Mouse (Mus musculus): ENCODE measurements around the gene Ccdc117. TPM values are rescaled to one million over a fixed set of nuclear protein-coding genes. Genes with fewer than 3 reads are reported as not detected.

Gene Ccdc117
- polyA plus RNA-seq, 1 experiment from 2014 or later = 11.4 TPM

DNA sequence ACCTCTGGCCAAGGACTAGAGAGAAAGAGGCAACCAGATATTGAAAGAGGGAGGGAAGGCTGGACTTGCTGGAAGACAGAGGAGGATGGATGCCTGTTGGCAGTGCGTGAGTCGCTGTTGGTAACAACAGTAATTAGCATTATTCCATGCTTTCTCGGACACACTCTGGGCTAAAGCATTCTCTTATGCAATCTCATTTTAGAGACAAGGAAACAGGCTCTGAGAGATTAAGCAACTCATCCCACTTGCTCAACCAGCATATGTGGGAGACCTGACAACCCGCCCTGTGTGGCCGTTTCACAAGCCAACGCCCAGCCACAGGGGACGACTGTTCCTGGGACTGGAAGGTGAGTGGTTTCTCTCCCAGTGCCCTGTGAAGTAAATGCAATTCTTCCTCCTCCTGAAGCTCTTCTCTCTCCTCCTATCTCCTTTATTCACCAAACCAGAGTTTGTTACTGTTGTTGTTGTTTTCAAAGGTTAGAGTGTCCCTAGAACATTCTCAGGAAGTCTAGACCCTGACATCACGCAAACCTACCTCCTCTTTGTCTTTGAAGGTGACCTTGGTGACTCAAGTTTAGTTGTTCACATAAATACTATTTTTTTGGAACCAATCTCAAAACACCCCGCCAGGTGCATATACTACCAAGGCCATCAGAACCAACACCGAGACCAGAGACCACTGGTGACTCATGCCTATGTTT, 39.5 kb downstream of the Ccdc117 start:
- no peaks in the 10 kb centered on the region for H3K9me3 ChIP-seq (ENCODE audit: control insufficient read depth, low read length)
- no peak for DNase-seq (ENCODE audit: low spot score)
- no peak overlapping the region for H3K27ac ChIP-seq
- 84% methylated on average over 10 of the region's 10 CpGs for WGBS
- H3K4me2 ChIP-seq (replicated peaks) = no peak overlapping the region
- no peaks in the 10 kb centered on the region for H3K27me3 ChIP-seq (ENCODE audit: control insufficient read depth, insufficient read depth, low read length)
- ATAC-seq (ENCODE audit: low FRiP score) = no peak
- no peak overlapping the region for H3K9ac ChIP-seq
- no peak overlapping the region for H3K4me3 ChIP-seq (replicated peaks; ENCODE audit: low read length)
- H3K4me1 ChIP-seq (replicated peaks; ENCODE audit: control insufficient read depth, insufficient read depth, low read length) = no peaks in the 10 kb centered on the region
- H3K36me3 ChIP-seq (replicated peaks; ENCODE audit: control insufficient read depth, insufficient read depth) = no peaks in the 10 kb centered on the region

DNA sequence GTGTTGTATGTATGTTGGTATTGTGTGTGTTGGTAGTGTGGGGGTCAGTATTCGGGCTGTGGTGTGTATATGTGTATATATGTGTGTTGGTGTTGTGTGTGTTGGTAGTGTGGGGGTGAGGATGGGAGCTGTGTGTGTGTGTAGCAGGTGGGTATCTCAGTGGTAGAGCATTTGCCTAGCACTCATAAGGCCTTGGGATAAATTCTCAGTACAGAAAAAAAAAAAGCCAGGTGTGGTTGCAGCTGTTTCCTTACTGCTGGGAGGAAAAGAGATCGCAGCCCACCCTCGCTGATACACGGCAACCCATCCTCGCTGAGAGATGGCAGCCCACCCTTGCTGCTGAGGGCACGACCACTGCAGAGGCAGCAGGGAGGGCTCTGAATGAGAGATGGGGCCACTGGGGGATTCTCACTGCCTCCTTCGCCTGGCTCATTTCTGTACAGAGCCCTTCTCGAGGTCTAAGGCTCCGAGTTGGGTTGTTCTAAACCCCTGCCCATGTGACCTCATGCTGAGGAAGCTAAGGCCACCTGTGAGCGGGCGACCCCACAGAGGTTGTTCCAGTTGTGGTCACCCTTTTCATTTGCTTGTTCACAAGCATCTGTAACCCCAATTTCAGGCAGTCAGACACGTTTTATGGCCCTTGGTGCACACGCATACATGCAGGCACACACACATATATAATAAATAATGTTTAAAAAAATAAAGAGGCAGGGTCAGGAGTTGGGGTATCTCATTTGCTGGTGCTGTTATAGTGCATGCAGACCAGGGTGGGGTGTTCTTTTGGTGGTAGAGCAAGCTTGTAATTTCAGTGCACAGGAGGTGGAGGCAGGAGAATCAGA, 40.9 kb downstream of the Ccdc117 start:
- DNase-seq (ENCODE audit: low spot score) (no peak), ATAC-seq (ENCODE audit: low FRiP score) (no peak)
- H3K4me1 ChIP-seq (replicated peaks; ENCODE audit: control insufficient read depth, insufficient read depth, low read length) = no peaks in the 10 kb centered on the region
- 80% methylated on average over 13 of the region's 13 CpGs for WGBS
- H3K9ac ChIP-seq = no peak overlapping the region
- H3K4me2 ChIP-seq (replicated peaks) = no peak overlapping the region
- H3K36me3 ChIP-seq (replicated peaks; ENCODE audit: control insufficient read depth, insufficient read depth) = no peaks in the 10 kb centered on the region
- H3K4me3 ChIP-seq (replicated peaks; ENCODE audit: low read length) = no peak overlapping the region
- H3K27ac ChIP-seq = no peak overlapping the region
- H3K9me3 ChIP-seq (ENCODE audit: control insufficient read depth, low read length) = no peaks in the 10 kb centered on the region
- H3K27me3 ChIP-seq (ENCODE audit: control insufficient read depth, insufficient read depth, low read length) = no peaks in the 10 kb centered on the region

DNA sequence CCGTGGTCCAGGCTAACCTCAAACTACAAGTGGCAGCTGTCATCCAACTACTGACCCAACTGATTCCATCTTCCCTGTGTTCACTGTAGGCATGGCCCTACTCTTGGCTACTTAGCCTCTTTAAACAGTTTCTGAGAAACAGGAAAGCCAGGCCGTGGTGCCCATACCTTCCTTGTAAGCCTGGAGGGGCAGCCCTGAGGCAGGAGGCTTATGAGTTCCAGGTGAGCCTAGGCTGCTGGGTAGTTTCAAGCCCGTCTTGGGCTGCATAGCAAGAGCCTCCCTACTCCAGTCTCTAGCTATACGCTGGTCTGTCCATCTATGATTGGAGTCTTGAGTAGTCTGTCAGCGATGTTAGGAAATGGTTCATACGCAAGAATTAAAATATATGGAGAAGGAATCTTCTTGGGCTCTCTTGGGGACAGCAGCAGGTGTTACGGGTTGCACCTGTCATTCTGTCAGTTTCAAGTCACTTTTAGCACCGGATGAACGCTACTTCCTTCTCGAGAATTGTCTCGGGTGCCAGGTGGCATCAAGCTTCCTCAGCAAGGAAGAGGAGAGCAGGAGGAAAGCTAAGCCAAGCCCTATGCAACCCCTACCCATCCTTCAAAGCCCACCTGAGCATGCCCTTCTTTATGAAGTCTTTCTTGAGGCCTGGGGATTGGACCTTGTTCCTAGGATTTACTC, 41.9 kb downstream of the Ccdc117 start:
- H3K4me1 ChIP-seq (replicated peaks; ENCODE audit: control insufficient read depth, insufficient read depth, low read length) = no peaks in the 10 kb centered on the region
- no peak for ATAC-seq (ENCODE audit: low FRiP score)
- H3K36me3 ChIP-seq (replicated peaks; ENCODE audit: control insufficient read depth, insufficient read depth) = no peaks in the 10 kb centered on the region
- H3K4me3 ChIP-seq (replicated peaks; ENCODE audit: low read length) = no peak overlapping the region
- no peak overlapping the region for H3K9ac ChIP-seq
- H3K9me3 ChIP-seq (ENCODE audit: control insufficient read depth, low read length) = no peaks in the 10 kb centered on the region
- no peaks in the 10 kb centered on the region for H3K27me3 ChIP-seq (ENCODE audit: control insufficient read depth, insufficient read depth, low read length)
- H3K27ac ChIP-seq = no peak overlapping the region
- H3K4me2 ChIP-seq (replicated peaks) = no peak overlapping the region
- 91% methylated on average over 11 of the region's 11 CpGs for WGBS
- no peak for DNase-seq (ENCODE audit: low spot score)

DNA sequence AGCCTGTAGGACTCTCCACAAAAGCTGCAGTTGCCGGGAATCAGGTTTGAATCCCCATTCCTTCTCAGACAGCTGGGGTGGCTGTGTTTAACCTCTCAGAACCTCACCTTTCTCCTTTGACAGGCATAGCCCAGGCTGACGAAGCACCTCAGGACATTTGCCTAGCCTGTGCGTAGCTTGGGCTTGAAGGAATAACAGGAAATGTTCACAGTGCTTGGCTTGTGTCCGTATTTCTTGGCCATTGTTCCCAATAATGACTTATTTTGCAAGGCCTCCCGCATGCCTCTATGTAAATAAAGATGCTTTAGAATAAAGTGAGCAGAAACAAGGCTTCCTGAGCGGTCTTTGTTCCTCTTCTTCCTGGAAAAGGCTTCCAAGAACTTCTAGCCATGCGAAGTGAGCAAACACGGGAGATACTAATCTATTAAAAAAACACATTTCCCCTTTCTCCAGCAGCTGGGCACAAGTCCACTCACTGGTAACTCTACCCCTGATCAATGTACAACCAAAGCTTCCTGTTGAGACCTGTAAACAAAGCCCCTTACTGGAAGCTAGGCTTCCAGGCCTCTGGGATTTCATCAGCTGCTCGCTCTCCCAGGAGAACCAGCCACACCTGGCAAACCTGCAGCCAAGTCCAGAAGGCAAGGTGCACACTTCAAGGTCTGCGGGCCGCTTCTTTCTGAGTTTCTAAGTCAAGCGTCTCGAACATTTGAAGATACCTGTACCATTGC, 42.9 kb downstream of the Ccdc117 start:
- Histone ChIP-seq H3K4me1 (replicated peaks; ENCODE audit: control insufficient read depth, insufficient read depth, low read length) (no peaks in the 10 kb centered on the region), H3K27ac (no peak overlapping the region), H3K9me3 (ENCODE audit: control insufficient read depth, low read length) (no peaks in the 10 kb centered on the region), H3K4me2 (replicated peaks) (no peak overlapping the region), H3K4me3 (replicated peaks; ENCODE audit: low read length) (no peak overlapping the region), H3K36me3 (replicated peaks; ENCODE audit: control insufficient read depth, insufficient read depth) (no peaks in the 10 kb centered on the region), H3K9ac (no peak overlapping the region), H3K27me3 (ENCODE audit: control insufficient read depth, insufficient read depth, low read length) (no peaks in the 10 kb centered on the region)
- ATAC-seq (ENCODE audit: low FRiP score) (no peak), DNase-seq (ENCODE audit: low spot score) (no peak)
- WGBS = 80% methylated on average over 13 of the region's 13 CpGs

DNA sequence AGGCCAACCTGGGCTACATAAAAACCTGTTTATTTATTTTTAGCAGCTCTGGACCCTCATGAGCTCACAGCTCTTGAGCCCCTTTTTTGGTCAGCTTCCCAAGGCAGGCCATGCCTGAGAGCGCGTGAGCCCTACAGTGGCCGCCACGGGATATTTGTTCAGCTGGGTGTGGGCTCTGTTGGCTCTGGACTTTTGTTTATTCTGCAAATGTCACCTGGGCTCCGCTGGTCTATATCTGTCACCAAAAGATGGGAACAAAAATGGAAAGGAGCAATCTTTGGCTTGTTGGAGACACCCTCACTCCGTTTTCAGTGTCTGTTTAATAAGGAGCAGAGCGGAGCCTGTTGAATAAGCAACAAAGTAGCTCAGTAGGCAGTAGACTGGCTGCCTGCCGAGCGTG, 43.6 kb downstream of the Ccdc117 start:
- Histone ChIP-seq H3K36me3 (replicated peaks; ENCODE audit: control insufficient read depth, insufficient read depth) (no peaks in the 10 kb centered on the region), H3K4me1 (replicated peaks; ENCODE audit: control insufficient read depth, insufficient read depth, low read length) (no peaks in the 10 kb centered on the region), H3K9me3 (ENCODE audit: control insufficient read depth, low read length) (no peaks in the 10 kb centered on the region), H3K4me3 (replicated peaks; ENCODE audit: low read length) (no peak overlapping the region), H3K27me3 (ENCODE audit: control insufficient read depth, insufficient read depth, low read length) (no peaks in the 10 kb centered on the region), H3K4me2 (replicated peaks) (no peak overlapping the region), H3K27ac (no peak overlapping the region), H3K9ac (no peak overlapping the region)
- 77% methylated on average over 9 of the region's 9 CpGs for WGBS
- no peak for DNase-seq (ENCODE audit: low spot score)
- ATAC-seq (ENCODE audit: low FRiP score) = no peak

DNA sequence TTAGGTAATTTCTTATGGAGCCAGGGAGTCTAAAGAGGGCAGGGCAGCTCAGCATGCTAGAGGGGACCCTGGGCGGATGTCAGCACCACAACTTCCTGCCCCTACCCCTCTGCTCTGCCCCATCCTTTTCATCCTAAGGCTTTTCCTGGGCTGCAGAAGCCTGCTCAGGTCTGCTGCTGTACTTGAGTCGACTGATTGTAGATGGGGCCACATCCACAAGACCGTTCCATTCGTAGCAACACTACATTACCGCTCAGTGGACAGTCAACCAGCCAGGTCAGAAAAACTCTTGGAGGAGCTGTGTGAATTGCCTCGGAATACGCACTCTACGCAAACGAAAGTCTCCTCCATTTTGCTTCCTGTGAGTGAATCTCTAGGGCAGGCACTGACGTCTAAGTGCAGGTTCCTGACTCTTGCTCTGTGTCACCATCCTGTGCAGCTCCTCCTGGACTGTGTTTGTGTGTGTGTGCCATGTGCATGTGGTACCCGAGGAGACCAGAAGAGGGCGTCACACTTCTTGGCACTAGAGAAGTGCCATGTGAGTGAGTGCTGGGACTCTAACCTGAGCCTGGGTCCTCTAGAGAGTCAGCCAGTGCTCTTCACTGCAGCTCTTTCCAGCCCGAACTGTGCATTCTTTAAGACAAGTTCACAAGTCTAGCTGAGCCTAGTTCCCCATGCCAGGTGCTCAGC, 45.3 kb downstream of the Ccdc117 start:
- Histone ChIP-seq H3K4me2 (replicated peaks) (no peak overlapping the region), H3K9me3 (ENCODE audit: control insufficient read depth, low read length) (no peaks in the 10 kb centered on the region), H3K4me3 (replicated peaks; ENCODE audit: low read length) (no peak overlapping the region), H3K27ac (no peak overlapping the region), H3K9ac (no peak overlapping the region), H3K36me3 (replicated peaks; ENCODE audit: control insufficient read depth, insufficient read depth) (no peaks in the 10 kb centered on the region), H3K27me3 (ENCODE audit: control insufficient read depth, insufficient read depth, low read length) (no peaks in the 10 kb centered on the region), H3K4me1 (replicated peaks; ENCODE audit: control insufficient read depth, insufficient read depth, low read length) (no peaks in the 10 kb centered on the region)
- no peak for ATAC-seq (ENCODE audit: low FRiP score)
- WGBS = 95% methylated on average over 13 of the region's 13 CpGs
- no peak for DNase-seq (ENCODE audit: low spot score)

DNA sequence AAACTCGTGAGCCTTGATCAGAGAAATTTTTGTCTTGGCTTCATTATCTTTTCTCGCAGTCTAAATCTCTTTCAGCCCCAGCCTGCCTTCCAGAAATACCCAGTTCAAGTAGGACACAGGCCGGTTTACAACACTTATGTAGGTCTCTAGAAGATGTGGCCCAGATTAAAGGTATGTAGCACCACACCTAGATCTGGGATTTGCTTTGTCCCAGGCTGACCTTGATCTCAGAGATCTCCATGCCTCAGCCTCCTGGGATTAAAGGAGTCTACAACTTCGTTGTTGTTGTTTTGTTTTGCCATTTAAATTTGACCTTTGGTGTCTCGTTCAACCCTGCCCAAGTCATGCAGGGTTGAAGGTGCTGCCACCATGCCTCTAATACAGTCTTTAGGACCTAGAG, 46.1 kb downstream of the Ccdc117 start:
- no peak for DNase-seq (ENCODE audit: low spot score)
- WGBS = 90% methylated on average over 5 of the region's 5 CpGs
- Histone ChIP-seq H3K27me3 (ENCODE audit: control insufficient read depth, insufficient read depth, low read length) (no peaks in the 10 kb centered on the region), H3K4me3 (replicated peaks; ENCODE audit: low read length) (no peak overlapping the region), H3K9me3 (ENCODE audit: control insufficient read depth, low read length) (no peaks in the 10 kb centered on the region), H3K4me1 (replicated peaks; ENCODE audit: control insufficient read depth, insufficient read depth, low read length) (no peaks in the 10 kb centered on the region), H3K4me2 (replicated peaks) (no peak overlapping the region), H3K36me3 (replicated peaks; ENCODE audit: control insufficient read depth, insufficient read depth) (no peaks in the 10 kb centered on the region), H3K27ac (no peak overlapping the region), H3K9ac (no peak overlapping the region)
- ATAC-seq (ENCODE audit: low FRiP score) = no peak

DNA sequence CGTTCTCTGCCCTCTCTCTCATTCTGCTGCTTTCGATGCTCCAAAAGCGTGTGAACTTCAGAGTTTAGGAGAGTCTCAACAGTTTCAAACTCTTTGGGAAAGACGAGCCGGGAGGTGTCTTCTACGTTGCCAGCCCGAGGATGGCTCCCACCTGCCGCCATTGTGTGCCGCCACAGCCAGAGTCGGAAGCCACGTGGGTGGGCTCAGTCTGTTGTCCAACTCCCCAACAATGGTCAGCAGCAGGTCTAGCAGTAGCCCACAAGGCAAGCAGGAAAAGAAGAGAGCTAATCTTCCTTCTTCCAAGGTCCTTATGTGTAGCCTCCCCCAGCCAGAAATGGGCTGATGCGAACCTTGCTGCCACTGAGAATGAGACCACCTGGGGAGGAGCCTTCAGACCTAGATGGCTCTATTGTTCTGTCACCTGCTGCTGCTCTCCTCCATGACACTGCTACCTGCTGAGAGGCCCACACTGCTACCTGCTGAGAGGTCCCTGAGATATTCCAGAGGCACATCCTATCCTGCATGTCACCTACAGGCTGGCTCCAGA, 46.6 kb downstream of the Ccdc117 start:
- Histone ChIP-seq H3K9ac (no peak overlapping the region), H3K9me3 (ENCODE audit: control insufficient read depth, low read length) (no peaks in the 10 kb centered on the region), H3K27me3 (ENCODE audit: control insufficient read depth, insufficient read depth, low read length) (no peaks in the 10 kb centered on the region), H3K4me3 (replicated peaks; ENCODE audit: low read length) (no peak overlapping the region), H3K4me1 (replicated peaks; ENCODE audit: control insufficient read depth, insufficient read depth, low read length) (no peaks in the 10 kb centered on the region), H3K27ac (no peak overlapping the region), H3K36me3 (replicated peaks; ENCODE audit: control insufficient read depth, insufficient read depth) (no peaks in the 10 kb centered on the region), H3K4me2 (replicated peaks) (no peak overlapping the region)
- ATAC-seq (ENCODE audit: low FRiP score) = no peak
- DNase-seq (ENCODE audit: low spot score) = no peak
- 58% methylated on average over 12 of the region's 12 CpGs for WGBS

Data from hindbrain, embryonic 14.5 days (tissue).